Mouse (Mus musculus): ENCODE results near the gene Vps33a.

Gene Vps33a

DNA sequence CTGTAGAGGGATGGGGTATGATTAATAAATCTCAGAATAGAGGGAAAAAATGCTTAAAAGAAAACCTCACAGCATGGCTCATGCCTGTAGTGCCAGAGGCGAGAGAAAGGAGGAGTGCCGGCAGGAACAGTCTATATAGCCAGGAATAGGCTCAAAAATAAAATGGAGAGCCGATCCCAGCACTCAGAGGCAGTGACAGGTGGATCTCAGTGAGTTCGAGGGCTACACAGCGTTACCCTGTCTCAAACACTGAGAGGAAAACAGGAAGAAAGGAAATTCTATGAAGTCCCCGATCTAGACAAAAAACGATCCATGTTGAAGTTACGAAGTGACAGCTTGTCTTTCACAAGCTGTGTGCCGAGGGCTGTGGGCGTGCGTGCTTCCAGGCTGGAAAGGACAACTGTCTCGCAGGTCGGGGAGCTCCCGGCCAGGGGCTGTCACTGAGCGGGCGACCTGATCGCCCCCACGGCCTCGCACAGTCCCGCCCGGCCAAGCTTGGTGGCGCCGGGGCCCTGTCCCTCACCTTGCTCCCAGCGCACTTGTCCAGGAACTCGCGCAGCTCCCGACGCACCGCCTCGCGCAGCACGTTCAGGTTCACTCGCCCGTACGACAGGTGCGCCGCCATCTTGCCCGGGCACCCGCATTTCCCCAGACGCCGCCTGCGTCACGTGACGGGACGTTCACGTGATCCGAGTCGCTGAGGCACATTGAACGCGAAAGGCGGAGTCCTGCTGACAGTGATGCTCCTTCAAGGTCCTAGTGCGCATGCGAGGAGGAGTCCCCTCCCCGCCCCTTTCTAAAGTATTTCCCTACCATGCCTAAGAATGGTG, at the start of gene Vps33a:
Vps33a (minus strand) TSS at position 682 of the 830 bp plus-strand sequence.
- peak; percentile 99 for DNase-seq (ENCODE audit: low read depth, low spot score)

DNA sequence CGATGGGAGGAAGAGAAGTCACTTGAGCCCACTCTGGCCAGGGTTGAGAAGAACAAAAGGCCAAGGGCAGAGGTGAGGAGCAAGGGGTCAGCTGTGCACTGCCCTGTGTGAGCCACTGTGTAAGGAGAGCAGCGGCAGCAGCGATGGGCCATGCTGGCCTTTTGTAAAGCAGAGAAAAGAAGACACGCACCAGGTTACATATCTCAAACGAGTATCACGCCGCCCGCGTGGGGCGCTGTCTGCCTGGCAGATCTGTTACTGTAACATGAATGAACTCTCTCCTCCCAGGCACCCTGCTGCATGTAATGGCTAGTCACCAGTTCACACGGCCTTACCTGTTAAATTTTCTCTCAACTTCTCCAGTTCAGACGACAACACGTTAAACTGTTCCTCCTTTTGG, 49.6 kb upstream of the Vps33a start:
- no peak for DNase-seq (ENCODE audit: low read depth, low spot score)

DNA sequence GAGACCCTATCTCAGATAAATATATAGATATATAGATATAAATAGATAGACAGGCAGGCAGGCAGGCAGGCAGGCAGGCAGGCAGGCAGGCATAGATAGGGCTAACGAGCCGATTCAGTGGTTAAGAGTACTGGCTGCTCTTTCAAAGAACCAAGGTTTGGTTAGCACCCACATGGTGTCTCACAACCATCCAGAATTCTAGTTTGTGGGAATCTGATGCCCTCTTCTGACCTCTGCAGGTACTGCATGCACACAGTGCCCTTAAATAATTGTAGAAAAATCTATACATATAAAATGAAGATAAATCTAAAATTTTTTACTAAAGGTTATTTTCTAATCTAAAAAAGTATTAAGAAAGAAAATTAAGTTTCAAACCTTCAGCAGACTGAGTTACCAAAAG, 45.7 kb upstream of the Vps33a start:
- peak; percentile 48 for DNase-seq (ENCODE audit: low read depth, low spot score)

DNA sequence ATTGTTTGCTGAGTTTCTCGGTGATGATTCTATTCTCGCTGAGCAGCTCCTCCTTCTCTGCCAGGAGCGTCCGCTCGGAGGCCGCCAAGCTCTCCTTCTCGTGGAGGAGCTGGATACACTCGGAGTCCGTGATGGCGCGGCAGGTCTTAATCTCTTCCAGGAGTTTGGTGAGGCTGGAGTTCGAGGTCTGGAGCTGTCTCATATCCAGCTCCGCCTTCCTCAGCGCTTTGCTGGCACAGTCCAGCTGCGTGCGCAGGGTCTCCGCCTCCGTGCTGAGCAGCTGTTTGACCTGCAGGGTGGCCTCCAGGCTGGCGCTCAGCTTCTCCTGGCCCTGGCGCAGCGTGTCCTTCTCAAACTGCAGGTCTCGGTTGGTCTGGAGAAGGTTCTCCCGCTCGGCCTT, 41.4 kb upstream of the Vps33a start:
- DNase-seq (ENCODE audit: low read depth, low spot score), result no peak

DNA sequence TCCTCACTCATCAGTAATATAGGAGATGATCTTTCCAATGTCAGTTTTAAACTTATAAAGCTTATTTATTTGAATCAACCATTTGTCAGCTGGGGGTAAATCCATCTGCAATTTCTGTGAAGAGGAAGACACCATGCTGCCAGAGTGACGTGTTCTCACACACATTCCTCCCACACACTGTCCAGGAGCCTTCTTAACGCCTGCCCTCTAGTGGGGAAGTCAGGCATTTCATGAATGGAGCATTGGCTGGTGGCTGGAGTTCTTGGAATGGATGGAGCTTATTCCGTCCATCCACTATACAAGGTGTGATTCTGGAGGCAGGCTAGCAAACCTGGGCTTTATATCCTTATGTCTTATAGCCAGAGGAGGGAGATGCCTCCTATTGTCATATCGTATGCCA, 37.0 kb upstream of the Vps33a start:
- DNase-seq (ENCODE audit: low read depth, low spot score), result peak; percentile 44

DNA sequence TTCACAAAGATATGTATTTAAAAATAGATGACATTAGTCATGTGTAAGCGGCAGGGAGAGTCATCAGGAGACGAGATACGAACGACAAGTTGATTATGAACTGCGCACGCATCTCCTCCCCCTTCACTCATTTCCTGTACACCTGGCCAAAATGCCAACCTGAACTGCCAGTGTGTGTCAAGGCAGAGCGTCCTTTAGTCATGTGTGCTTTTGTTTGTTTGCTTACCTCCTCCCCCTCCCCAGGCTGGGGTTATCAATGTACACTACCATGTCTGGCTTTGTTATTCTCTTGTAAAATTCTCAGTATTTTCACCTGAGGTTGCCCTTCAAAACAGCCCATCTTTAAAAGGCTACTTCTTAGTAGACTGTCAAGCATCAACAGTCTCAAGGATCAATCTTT, 36.6 kb upstream of the Vps33a start:
- no peak for DNase-seq (ENCODE audit: low read depth, low spot score)

DNA sequence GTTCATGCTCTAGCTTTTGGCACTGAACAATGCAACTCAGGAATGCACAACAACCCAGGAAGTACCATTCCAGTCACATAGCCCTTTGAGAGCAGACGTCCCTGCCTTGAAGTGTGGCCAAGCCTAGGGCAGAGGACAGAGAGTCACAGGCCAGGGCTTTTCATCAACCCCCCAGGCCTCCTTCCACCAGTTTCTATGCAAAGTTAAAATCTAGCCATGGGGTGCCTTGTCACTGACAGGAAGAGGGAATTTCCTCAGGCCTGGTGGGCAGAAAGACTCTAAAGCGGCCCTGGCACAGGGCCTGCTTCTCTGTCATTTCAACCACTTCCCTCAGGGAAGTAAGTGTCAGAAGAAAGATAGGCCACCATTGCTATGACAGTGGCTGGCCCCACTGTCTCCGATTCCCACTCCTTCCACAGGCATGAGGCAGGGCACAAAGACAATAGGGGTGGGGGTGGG, 34.4 kb upstream of the Vps33a start:
- no peak for DNase-seq (ENCODE audit: low read depth, low spot score)

DNA sequence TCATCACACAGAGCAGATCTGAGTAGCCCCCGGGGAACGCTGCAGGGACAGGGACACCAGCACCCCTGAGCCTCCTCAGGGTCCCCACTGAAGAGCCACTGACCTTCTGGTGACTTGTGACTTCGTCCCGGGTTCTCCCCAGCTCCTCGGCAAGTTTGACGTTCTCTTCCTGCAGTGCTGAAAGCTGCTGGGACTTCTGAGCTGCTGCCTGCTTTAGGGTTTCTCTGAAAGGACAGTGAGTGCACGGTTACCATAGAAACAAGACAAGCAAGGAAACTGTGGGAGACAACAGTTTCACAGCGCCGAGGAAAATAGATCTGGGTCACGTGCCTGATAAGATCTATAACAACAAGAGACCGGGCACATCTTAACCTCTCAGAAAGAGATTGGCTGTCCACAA, 30.7 kb upstream of the Vps33a start:
- no peak for DNase-seq (ENCODE audit: low read depth, low spot score)

DNA sequence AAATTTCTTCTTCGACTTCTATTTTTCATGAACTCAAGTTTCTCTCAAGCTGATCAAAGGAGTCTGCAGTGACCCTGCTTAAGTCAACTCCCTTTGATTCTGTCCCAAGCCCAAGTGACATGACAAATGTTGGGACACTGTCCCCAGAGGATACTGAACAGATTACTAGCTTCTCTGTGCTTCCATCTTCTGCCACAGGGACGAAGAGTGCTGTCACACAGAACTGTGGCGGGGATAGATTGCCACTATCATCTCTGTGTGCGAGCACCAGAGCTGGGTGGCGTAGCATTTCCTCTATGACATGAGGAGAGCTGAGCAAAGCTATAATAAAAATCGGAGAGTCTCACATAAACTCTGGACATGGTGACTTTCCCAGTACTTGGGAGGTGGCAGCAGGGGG, 29.3 kb upstream of the Vps33a start:
- DNase-seq (ENCODE audit: low read depth, low spot score), result no peak

DNA sequence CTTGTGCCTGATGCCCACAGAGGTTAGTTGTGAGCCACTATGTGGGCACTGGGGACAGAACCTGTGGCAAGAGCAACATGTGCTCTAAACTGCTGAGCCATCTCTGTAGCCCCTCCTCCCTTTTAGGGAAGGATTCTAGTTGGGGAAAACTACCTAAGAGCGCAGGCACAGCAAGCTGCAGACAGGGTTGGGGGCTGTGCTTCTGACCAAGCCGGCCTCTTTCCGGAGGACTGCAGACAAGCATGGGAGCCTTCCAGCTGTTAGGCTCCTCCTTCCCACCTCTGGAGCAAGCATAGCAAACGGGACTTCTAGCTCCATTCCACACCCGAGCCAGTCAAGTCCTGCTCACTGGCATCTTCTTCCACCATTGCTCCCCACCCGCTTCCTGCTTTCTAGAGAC, 26.5 kb upstream of the Vps33a start:
- no peak for DNase-seq (ENCODE audit: low read depth, low spot score)

DNA sequence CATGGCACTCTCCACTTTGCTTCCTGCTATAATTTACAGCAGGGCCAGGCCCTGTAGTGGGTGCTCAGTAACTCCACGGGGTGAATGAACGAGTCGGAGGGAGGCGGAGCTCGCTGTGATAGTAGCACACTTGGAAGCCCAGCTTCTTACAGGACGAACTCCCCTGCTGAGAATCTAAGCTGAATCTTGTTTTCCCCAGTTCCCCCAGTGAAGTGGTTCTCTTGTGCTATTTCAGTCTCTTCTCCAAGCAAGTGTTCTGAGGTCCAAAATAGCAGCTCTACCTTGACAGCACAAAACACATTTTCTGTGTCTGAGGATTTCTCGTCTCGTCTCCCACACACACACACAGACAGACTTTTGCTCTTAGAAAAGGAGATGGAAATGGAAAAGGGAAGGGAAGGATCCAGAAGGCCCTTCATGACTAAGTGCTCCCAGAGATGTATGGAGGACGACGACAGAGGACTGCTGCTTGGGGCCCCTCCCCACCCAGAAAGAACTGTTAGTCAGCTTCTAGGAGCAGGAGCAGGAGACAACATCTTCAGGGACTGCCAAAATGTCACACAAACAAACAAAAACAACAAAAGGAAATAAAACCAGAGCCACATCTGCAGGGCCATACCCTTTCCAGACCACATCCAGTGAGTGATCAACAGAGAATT, 20.9 kb upstream of the Vps33a start:
- no peak for DNase-seq (ENCODE audit: low read depth, low spot score)

DNA sequence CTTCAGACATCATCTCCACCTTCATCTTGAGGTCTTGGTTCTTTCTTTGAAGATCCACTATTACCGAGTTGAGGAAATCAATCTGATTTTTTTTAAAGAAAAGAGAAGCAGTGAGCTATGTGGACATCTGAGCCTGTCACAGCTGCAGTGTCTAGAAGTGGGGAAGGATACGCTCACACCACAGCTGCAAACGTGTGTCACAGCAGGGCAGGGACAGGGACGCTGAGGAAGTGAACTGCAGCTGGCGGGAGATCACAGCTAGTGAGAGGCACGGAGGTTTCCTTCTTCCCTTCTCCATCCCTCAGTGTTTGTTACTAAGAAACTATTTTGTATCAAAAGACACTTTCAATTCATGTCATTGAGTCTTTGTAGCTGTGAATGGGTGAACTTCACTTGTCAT, 7.2 kb upstream of the Vps33a start:
- no peak for DNase-seq (ENCODE audit: low read depth, low spot score)

DNA sequence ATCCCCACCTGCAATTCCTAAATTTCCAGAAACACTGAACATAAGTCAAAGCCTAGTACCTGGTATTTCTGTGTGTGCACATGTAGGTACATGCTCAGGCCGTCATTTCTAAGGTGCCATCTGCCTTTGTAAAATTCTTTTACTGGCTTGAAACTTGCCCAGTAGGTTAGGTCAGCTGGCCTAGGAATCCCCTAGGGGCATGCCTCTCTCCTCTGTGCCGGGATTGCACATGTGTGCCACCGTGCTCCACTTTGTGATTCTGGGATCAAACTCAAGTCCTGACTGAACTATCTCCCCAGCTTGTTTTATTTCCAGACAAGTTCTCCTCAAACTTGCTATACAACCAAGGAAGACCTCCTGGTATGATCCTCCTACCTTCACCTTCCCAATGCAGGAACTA, 3.9 kb upstream of the Vps33a start:
- no peak for DNase-seq (ENCODE audit: low read depth, low spot score)

DNA sequence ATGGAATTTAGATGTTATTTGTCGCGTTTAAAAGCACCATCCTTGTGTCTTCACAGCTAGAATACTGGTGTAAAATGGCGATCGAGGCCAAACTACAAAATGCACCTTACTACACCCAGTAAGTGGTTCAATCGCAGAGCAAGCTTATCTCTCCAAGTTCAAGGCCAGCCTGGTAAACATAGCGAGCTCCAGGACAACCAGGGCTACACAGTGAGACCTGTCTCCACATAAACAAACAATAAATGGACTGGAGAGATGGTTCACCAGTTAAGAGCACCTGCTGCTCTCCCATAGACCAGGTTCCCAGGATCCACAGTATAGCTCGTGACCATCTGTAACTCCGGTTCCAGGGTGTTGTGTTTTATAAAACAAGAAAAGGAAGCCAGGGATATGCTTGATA, 524 bp upstream of the Vps33a start:
- DNase-seq (ENCODE audit: low read depth, low spot score), result no peak

DNA sequence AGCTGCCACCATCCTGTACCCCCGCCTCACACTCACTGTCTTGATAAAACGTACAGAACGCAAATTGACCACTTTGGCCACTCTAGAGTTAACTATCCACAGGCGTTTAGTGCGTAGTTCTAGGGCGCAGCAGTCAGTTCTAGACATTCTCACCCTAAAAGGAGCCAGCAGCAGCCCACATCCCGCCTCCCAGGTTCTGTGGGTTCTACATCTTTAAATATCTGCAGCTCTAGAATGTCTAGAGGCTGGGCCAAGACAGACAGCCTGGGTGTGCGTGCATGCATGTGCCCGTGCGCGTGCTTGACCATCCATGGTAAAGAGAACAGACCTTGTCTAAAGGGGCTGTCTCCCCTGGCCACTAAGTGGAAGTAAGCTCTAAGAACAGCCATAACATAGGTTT, 11.7 kb downstream of the Vps33a start:
- no peak for DNase-seq (ENCODE audit: low read depth, low spot score)

DNA sequence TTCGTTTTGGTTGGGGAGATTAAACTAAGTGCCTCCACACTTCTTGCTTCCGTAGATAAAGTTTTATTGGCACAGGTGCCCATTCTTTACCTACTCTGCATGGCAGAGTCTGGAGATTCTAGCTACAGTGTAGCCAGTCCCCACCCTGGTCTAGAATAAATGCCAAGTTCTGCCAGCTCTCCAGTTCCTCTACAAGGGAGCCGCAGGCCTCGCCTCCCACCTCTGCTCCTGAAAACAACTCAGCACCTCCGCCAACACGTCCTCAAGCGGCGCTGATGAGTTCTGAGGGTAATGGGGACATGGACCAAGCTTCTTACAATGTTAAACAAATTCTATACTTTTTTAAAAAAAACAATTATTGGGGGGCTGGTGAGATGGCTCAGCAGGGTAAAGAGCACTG, 13.2 kb downstream of the Vps33a start:
- DNase-seq (ENCODE audit: low read depth, low spot score), result no peak

DNA sequence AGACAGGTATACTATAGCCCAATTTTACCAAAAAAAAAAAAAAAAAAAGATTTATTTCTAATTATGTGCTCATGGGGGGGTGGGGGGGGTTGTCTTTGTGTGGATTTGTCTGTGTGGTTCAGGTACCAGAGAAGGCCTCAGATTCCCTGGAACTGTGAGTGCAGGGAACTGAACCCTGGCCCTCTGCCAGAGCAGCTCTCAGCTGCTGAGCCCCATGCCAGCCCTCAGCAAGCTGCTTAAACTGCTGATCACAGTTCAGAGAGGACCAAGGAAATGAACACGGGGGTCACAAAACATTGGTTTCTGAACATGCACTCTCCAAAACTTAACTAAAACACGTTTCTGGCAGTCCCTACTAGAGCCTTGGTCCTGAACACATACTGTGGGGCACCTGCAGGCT, 16.4 kb downstream of the Vps33a start:
- DNase-seq (ENCODE audit: low read depth, low spot score), result no peak

DNA sequence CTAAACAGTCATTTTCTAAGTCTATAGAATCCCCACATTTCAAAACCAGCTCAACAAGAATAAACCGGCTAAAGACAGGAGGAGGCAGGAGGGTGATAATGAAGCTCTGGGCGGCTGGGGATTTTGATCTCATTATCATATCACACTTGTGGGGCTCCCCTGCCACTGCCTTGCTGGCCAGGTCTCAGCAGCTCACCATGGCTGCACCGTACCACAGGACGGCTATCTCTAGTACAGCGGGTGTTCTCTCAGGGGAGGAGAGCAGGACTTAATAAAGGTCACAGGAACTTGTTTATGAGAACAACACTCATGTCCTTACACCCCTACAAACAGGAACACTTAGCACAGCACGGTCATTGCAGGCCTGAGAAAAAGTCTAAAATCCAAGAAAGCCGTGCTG, 17.1 kb downstream of the Vps33a start:
- DNase-seq (ENCODE audit: low read depth, low spot score), result no peak

DNA sequence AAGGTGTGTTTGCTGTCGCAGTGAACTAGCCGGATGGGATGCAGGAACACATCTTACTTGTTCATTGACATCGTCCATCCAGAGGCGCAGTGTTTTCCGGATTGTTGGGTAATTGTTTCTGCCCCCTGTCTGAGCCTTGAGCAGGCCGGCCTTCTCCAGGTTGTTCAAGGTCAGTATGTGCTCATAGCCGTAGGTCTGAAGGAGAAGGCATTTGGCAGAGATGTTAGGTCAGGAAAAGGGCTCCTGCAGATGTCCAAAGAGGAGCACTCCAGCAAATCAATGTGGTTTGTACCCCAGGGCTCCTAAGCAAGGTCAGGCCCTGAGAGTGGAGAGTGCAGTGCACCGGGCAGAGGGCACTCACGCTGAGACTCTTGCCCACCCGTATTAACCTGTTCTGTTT, 39.0 kb downstream of the Vps33a start:
- DNase-seq (ENCODE audit: low read depth, low spot score), result no peak

DNA sequence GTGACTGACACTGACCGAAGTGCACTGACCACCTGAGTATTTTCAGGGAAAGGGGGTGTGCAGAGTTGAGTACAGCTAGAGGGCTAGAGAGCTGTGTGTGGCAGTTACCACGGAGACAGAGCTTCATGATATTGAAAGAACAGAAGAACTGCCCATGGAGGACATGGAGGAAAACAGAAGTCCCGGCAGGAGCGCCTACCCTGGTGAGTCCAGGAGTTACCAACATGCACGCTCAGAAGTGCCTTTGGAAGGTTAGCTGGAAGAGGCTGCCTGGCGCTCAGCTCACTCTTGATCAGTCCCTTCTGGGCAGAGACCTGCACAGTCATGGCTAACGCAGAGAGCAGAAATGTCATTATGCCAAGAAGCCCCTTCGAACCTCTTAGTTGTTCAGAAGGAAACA, 42.8 kb downstream of the Vps33a start:
- no peak for DNase-seq (ENCODE audit: low read depth, low spot score)

DNA sequence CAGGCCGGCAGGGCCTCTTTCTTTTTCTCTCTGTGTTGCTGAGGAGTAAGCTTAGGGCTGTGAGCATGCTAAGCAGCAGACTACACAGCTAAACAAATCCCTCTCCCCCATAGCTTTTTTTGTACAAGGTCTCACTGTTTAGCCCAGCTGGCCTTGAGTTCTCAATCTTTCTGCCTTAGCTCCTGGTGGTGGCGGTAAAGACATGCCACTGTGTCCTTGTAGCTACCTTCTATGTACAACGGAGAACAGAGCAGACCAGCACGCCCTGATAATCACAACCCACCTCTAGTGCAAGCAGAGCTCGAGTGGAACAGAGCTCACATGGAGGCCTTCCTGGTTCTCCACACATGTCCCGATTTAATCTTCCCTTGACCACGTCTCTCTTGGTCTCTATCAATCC, 44.2 kb downstream of the Vps33a start:
- no peak for DNase-seq (ENCODE audit: low read depth, low spot score)

DNA sequence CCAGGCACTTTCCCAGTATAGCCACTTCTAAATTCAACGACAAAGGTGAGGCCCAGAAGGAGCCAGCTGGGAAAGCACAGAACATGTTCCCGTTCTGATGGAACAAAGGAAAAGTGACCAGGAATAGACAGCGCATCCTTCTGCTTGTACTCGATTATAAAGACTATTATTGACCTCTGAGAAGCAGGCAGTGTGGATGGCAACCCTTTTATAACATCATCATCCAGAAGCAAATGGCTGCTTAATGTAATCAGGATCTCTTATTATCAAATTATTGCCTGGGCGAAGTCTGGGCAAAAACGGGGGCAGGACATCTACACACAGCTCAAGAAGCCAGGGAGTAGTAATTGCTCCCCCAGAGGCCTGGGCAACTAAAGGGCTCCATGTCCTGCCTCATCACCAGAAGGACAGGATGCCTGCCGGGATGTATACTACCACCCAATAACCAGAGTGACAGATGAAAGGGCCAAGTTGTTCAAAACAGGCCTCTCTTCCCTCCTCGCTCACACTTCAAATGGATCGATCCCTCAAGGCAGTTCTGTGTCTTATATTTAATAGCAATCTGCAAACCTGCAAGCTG, 46.8 kb downstream of the Vps33a start:
- no peak for DNase-seq (ENCODE audit: low read depth, low spot score)

DNA sequence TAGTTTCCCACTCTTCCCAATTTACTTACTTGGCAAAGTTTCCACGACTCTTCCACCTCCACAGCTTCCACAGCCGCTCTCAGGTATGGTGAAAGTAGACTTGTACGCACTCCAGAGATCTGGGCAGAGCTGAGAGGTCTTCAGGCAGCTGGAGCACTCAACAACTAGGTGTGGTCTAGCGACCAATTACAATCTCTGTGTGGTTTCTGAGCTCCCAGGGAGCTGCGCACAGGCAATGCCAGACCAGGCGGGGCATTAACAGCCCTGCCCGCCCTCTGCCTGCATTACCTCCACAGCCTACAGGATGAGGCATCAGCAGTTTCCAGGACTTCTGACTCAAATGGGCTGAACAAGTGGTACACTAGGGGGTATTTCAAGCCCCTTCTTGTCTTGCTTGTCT, 47.6 kb downstream of the Vps33a start, which contains the start of gene Gm49027:
Gm49027 (minus strand) TSS at position 208 of the 400 bp plus-strand sequence.
- DNase-seq (ENCODE audit: low read depth, low spot score), result no peak
